Comparison of ENCODE assay signal across 12 mouse cellular contexts in genomic region chr6:30123391-30123790, GRCm38 (mm10).
"Had no signal": no experiment of that assay in that cellular context is flagged by ENCODE, and none has a peak within 500 bp of the region (broad histone marks: within the 10 kb centered on the region; RNA-seq: fewer than 3 reads in every experiment).

No protein-coding gene starts in this region.

- DNase-seq: gastrocnemius, postnatal 14 days; gastrocnemius, postnatal 36 days; heart, adult 18-20 months; heart, postnatal 10 days; kidney, adult 18-20 months; kidney, adult 8-10 months; kidney, postnatal 10 days; kidney, postnatal 25 days; kidney, postnatal 4 days; liver; liver, embryonic 13.5 days; liver, postnatal 0 days had no signal
